Mouse (Mus musculus): ENCODE results near the gene Myo1d. TPM values are rescaled to one million over a fixed set of nuclear protein-coding genes. Genes with fewer than 3 reads are reported as not detected.

Myo1d gene
- polyA plus RNA-seq, 1 experiment from 2014 or later = 2.8 TPM

DNA sequence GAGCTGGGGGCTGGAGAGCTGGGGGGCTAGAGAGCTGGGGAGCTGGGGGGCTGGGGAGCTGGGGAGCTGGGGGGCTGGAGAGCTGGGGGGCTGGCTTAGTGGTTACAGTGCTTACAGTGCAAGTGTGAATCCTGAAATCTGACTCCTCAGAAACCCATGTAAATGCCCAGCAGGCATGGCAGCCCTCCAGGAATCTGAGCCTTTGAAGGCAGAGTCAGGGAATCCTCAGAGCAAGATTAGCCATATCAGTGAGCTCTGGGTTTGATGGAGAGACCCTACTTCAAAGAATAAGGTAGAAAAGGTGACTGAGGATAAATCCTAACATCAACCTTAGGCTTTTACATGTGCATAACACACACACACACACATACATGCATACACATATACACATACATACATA lies 194.1 kb downstream of the Myo1d start:
- Histone ChIP-seq H3K9me3 (no peaks in the 10 kb centered on the region), H3K36me3 (replicated peaks) (no peaks in the 10 kb centered on the region), H3K9ac (no peak overlapping the region), H3K27ac (no peak overlapping the region), H3K4me2 (no peak overlapping the region), H3K27me3 (peaks cover 38% of the 10 kb centered on the region), H3K4me1 (peaks cover 20% of the 10 kb centered on the region), H3K4me3 (replicated peaks) (no peak overlapping the region)
- no peak for ATAC-seq (ENCODE audit: low FRiP score)

DNA sequence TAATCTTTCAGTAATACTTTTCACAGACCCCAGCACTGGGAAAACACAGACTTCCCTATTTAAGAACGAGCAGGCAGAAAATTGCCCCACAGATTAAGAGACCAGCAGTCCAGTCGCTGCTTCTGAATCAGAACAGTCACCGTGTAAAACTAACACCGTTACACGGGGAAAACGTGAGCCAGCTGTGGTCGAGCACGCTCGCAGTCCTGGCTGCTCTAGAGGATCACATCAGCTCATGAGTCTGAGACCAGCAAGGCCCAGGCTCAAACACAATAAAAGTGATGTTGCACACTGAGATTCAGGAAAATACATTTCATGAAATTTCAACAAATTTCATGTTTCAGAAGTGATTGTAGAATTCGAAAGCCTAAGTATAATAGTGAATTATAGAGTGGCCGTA lies 194.6 kb downstream of the Myo1d start:
- H3K27me3 ChIP-seq = peaks cover 42% of the 10 kb centered on the region
- H3K9ac ChIP-seq = no peak overlapping the region
- no peaks in the 10 kb centered on the region for H3K9me3 ChIP-seq
- peaks cover 17% of the 10 kb centered on the region for H3K4me1 ChIP-seq
- 39% methylated on average over 11 of the region's 11 CpGs for WGBS
- H3K27ac ChIP-seq = 0 out of 2 replicates have a peak overlapping the region, but pooled peaks have one; percentile 25
- no peak for ATAC-seq (ENCODE audit: low FRiP score)
- no peak overlapping the region for H3K4me3 ChIP-seq (replicated peaks)
- H3K36me3 ChIP-seq (replicated peaks) = no peaks in the 10 kb centered on the region
- H3K4me2 ChIP-seq = no peak overlapping the region

DNA sequence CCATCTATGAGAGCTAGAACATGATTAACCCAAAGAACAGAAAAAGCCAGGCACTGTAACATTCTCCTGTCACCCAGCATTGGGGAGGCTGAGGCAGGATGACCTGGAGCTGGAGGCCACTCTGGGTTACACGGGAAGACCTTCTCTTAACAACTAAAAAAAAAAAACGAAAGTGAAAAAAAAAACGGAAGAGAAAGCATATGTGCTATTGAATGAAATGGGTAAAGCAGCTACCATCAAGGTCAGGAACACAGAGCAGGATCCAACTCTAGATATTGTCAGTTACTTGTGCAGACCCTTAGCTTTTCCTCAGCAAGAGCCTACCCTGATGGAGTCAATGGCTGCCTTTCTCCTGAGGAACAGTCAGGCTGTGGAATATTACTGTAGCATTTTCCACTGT lies 199.3 kb downstream of the Myo1d start:
- no peaks in the 10 kb centered on the region for H3K36me3 ChIP-seq (replicated peaks)
- ATAC-seq (ENCODE audit: low FRiP score) = no peak
- peaks cover 52% of the 10 kb centered on the region for H3K27me3 ChIP-seq
- no peaks in the 10 kb centered on the region for H3K9me3 ChIP-seq
- WGBS = 90% methylated on average over 3 of the region's 3 CpGs
- H3K27ac ChIP-seq = no peak overlapping the region
- no peak overlapping the region for H3K9ac ChIP-seq
- peaks cover 37% of the 10 kb centered on the region for H3K4me1 ChIP-seq
- no peak overlapping the region for H3K4me3 ChIP-seq (replicated peaks)
- no peak overlapping the region for H3K4me2 ChIP-seq

DNA sequence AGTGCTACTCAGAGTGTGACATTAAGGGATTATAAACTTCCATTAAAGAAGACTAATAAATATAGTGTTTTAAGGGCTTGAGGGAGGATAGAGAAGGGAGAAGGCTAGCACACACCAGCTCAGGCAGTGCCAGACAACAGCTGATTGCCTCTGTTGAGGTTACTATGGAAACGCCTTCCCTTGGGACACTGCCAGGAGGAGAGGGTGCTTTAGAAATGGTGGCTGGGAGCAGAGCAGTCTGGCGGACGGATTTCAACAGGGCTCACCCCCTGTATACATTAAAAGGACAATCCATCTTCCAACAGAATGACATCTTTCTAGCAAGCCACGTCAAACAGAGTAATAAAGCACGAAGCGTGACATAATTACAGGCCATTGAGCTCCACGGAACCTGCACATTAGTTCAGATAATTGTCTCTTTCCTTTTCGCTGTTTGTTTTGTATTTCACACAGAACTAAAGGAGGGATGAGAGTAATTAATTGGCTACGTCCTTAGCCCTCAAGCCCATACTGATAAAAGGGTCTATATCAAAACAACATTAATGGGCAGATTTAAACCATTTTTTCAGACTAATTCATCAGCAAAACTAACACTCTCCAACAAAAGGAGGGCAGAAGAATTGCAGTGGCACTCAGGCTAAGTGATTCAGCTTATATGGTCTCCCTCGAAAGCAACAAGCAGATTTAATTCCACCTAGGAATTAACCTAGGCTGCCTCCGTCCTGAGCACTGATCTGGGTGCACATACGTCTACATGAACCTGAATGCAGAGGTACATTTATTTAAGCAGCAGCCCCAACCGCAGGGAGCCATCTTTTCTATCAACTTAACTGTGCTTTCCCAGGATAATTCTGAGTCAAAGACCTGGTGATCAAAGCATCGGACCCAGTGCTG lies 201.8 kb downstream of the Myo1d start:
- WGBS = 10% methylated on average over 14 of the region's 14 CpGs
- Histone ChIP-seq H3K36me3 (replicated peaks) (no peaks in the 10 kb centered on the region), H3K4me2 (peak overlapping the region; percentile 45), H3K9ac (no peak overlapping the region; the same call in 1 of the 2 replicates), H3K27ac (peak overlapping the region; percentile 92), H3K4me3 (replicated peaks) (peak overlapping the region; percentile 10; the same call in 1 of the 2 replicates), H3K9me3 (no peaks in the 10 kb centered on the region), H3K4me1 (peaks cover 30% of the 10 kb centered on the region), H3K27me3 (peaks cover 54% of the 10 kb centered on the region)
- ATAC-seq (ENCODE audit: low FRiP score) = peak; percentile 99

DNA sequence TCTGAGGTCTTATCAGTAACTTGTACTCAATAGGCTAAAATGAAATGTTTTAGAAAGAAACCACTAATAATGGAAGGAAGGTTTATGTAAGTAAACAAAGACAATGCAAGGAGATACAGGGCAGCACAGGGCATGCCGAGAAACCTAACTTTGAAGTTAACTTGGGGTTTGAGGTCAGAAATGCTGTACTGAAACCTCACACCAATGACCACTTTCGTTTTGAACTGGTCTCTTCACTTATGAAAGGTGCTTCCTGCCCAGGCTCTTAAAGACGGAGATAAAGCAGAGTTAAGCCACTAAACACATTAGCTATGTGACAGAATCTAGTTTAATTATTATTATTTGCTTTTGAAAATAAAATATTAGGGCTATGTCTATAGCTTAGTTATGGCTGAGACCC lies 204.0 kb downstream of the Myo1d start:
- Histone ChIP-seq H3K4me1 (peaks cover 25% of the 10 kb centered on the region), H3K4me3 (replicated peaks) (no peak overlapping the region), H3K36me3 (replicated peaks) (no peaks in the 10 kb centered on the region), H3K27ac (no peak overlapping the region), H3K4me2 (no peak overlapping the region), H3K9ac (no peak overlapping the region), H3K9me3 (no peaks in the 10 kb centered on the region), H3K27me3 (peaks cover 35% of the 10 kb centered on the region)
- WGBS = 83% methylated on average over 3 of the region's 3 CpGs
- no peak for ATAC-seq (ENCODE audit: low FRiP score)

DNA sequence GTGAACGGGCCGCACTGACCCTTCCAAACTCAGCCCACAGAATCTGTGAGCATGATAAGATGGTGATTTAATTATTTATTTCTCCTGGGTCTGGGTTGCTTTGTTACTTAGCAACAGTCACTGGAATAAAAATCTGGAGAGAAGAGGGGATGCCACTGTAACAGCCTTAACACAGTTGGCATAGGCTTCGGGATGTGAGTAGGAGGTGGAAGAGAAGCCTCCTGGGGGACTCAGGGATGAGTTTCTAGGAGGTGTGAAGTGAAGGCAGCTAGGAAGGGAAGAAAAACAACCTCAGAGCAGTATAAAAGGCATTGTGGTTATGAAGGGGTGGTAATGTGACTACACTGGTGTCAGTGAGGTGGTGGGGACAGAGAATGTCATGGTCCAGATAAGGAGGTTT lies 213.5 kb downstream of the Myo1d start:
- H3K4me1 ChIP-seq = 0 out of 2 replicates have a peak, but pooled peaks cover 3% of the 10 kb centered on the region
- peaks cover 10% of the 10 kb centered on the region; the same call in 1 of the 2 replicates for H3K27me3 ChIP-seq
- no peak overlapping the region for H3K27ac ChIP-seq
- H3K9ac ChIP-seq = no peak overlapping the region
- H3K4me3 ChIP-seq (replicated peaks) = no peak overlapping the region
- no peaks in the 10 kb centered on the region for H3K36me3 ChIP-seq (replicated peaks)
- 91% methylated on average over 3 of the region's 3 CpGs for WGBS
- H3K9me3 ChIP-seq = no peaks in the 10 kb centered on the region
- H3K4me2 ChIP-seq = no peak overlapping the region
- no peak for ATAC-seq (ENCODE audit: low FRiP score)

DNA sequence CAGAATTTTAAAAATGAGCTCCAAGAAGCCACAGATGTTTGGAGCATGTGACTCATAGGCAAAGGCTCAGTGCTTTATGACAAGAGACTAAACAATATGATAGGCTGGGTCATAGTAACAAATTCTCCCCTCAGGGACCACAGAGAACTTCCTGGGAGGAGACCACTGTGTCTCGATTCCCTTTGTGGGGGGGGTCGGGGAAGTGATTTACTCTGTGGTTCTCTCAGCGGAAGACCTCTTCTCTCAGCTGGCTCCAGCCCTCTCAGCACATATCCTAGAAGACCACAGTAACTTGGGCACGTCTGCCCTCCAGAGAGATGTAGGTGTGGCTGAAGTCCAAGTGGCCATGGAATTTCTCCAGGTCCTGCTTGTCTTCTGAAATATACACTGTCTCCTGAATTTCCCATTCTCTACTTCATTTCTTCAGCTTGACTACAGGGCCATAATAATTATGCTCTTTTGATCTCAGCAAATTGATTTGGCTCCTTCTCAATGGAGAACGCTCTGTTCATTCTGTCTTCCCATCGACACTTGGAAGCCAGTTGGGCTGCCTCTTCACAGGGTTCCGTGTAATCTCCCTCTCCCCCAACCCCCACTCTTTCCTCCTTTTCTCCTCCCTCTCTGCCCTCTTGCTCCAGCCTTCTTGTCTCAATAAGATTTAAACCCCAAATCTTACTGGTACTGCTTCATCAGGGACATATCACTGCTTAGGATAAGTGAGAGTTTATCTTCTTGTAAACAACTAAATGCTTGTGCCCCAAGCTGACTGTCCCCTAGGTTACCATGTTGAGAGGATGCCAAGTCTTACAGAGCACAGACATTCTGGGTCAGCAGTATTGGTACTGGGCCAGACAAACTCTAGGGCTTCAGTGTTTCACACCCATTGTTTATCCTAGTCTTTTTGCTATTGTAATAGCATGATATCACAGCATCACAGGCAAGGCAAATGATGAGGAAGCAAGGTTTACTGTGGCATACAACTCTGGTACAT lies 214.6 kb downstream of the Myo1d start:
- 78% methylated on average over 7 of the region's 7 CpGs for WGBS
- Histone ChIP-seq H3K4me1 (0 out of 2 replicates have a peak, but pooled peaks cover 3% of the 10 kb centered on the region), H3K27ac (no peak overlapping the region), H3K27me3 (peaks cover 10% of the 10 kb centered on the region; the same call in 1 of the 2 replicates), H3K9me3 (no peaks in the 10 kb centered on the region), H3K4me2 (no peak overlapping the region), H3K36me3 (replicated peaks) (no peaks in the 10 kb centered on the region), H3K9ac (no peak overlapping the region), H3K4me3 (replicated peaks) (no peak overlapping the region)
- no peak for ATAC-seq (ENCODE audit: low FRiP score)

DNA sequence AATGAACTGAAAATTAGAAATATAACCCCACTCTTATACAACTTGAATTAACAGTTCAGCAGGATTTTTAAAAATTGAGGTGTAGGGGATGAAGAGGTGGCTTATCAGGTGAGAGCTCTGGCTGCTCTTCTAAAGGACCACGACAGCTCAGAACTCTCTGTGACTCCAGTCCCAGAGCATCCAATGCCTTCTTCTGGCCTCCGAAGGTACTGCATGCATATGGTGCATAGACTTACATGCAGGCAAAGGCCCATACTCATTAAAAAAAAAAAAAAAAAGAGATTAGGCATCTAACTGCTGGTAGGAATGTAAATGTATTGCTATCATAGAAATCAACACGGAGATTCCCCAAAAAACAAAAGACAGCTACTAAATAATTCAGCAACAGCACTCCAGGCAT lies 217.3 kb downstream of the Myo1d start:
- Histone ChIP-seq H3K27ac (no peak overlapping the region), H3K9ac (no peak overlapping the region), H3K4me1 (0 out of 2 replicates have a peak, but pooled peaks cover 3% of the 10 kb centered on the region), H3K9me3 (no peaks in the 10 kb centered on the region), H3K36me3 (replicated peaks) (no peaks in the 10 kb centered on the region), H3K4me3 (replicated peaks) (no peak overlapping the region), H3K27me3 (peaks cover 5% of the 10 kb centered on the region; the same call in 1 of the 2 replicates), H3K4me2 (no peak overlapping the region)
- 31% methylated on average over 3 of the region's 3 CpGs for WGBS
- no peak for ATAC-seq (ENCODE audit: low FRiP score)

DNA sequence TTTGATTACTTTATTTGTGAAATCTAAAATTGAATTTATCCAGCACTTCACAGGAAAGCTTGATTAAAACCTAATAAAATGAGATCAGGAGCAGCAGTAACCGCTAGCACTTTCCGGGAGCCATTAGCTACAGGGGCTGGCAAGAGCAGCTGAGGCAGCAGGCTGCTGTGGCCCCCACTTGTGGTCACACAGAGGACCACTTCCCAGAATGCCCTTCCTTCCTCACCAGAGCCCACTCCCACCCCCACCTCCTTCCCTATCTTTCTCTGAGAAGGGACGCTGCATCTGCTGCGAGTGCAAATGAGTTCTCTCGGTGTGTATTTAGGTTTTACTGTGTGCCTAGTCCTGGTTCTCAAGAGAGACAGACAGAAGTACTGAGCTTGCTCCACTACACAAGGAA lies 219.1 kb downstream of the Myo1d start:
- 82% methylated on average over 5 of the region's 5 CpGs for WGBS
- no peak overlapping the region for H3K4me3 ChIP-seq (replicated peaks)
- H3K36me3 ChIP-seq (replicated peaks) = no peaks in the 10 kb centered on the region
- H3K9me3 ChIP-seq = no peaks in the 10 kb centered on the region
- H3K9ac ChIP-seq = no peak overlapping the region
- ATAC-seq (ENCODE audit: low FRiP score) = no peak
- no peaks in the 10 kb centered on the region for H3K4me1 ChIP-seq
- H3K27ac ChIP-seq = no peak overlapping the region
- no peaks in the 10 kb centered on the region for H3K27me3 ChIP-seq
- H3K4me2 ChIP-seq = no peak overlapping the region

DNA sequence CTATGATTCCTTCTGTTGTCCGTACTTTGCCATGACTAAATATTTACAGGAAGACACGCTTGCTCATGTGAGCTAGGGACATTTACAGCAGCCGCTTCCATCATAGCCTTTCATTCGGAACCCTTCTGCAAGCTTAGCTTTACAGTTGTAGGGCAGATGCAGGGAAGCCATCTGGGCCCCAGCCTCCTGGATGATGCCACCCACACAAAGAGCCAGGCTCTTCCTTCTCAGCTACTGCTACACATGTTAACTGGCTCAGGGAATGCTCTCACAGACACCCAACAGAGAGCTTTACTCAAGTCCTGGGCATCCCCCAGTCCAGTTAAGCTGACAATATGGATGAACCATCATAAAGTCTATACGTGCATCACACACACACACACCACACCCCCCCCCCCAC lies 224.4 kb downstream of the Myo1d start:
- Histone ChIP-seq H3K9me3 (no peaks in the 10 kb centered on the region), H3K27me3 (0 out of 2 replicates have a peak, but pooled peaks cover 2% of the 10 kb centered on the region), H3K4me1 (peaks cover 5% of the 10 kb centered on the region; the same call in 1 of the 2 replicates), H3K4me3 (replicated peaks) (no peak overlapping the region), H3K4me2 (no peak overlapping the region), H3K36me3 (replicated peaks) (no peaks in the 10 kb centered on the region), H3K9ac (no peak overlapping the region), H3K27ac (no peak overlapping the region)
- WGBS = 93% methylated on average over 5 of the region's 5 CpGs
- ATAC-seq (ENCODE audit: low FRiP score) = no peak

DNA sequence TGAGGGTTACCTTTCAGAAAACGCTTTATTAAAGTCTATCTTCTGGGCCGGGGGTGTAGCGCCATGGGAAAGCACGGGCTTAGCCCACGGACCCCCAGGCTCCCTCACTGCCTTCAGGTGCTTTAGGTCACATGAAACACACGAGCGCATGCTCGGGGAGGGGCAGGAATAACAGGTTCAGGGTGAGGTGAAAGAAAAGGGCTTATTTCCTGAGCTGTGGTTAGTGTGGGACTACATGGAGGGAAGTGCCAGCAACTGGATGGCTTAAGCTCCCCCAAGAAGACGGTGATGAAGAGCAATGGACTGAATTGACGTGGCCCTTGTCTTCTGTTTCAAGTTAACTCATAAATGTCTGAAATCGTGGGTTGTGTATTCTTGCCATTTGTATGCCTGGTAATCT lies 226.8 kb downstream of the Myo1d start:
- Histone ChIP-seq H3K4me1 (peaks cover 12% of the 10 kb centered on the region; the same call in 1 of the 2 replicates), H3K27me3 (0 out of 2 replicates have a peak, but pooled peaks cover 2% of the 10 kb centered on the region), H3K9ac (no peak overlapping the region), H3K9me3 (no peaks in the 10 kb centered on the region), H3K4me3 (replicated peaks) (no peak overlapping the region), H3K36me3 (replicated peaks) (no peaks in the 10 kb centered on the region), H3K27ac (no peak overlapping the region), H3K4me2 (no peak overlapping the region)
- no peak for ATAC-seq (ENCODE audit: low FRiP score)
- 85% methylated on average over 11 of the region's 11 CpGs for WGBS

DNA sequence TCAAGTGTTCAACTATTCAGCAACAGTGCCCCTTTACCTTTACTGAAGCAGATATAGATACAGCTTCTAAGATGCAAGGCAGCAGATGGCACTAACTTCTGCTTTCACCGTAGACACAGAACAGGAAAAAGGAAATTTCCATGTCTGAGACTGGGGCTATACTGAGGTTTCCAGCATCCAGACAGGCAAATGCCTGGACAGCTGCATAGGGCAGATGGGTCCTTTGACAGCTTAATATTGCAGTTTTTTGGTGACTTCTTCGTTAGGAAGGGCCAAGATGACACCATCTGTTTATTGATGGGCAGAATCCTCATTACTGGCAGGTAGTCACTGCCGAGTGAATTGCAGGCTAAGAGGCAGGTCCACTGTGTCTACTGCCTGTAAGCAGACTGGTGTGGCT lies 228.2 kb downstream of the Myo1d start:
- H3K4me2 ChIP-seq = no peak overlapping the region
- 59% methylated on average over 3 of the region's 3 CpGs for WGBS
- peaks cover 12% of the 10 kb centered on the region; the same call in 1 of the 2 replicates for H3K4me1 ChIP-seq
- 0 out of 2 replicates have a peak, but pooled peaks cover 2% of the 10 kb centered on the region for H3K27me3 ChIP-seq
- no peak overlapping the region for H3K9ac ChIP-seq
- H3K4me3 ChIP-seq (replicated peaks) = no peak overlapping the region
- no peaks in the 10 kb centered on the region for H3K36me3 ChIP-seq (replicated peaks)
- H3K9me3 ChIP-seq = no peaks in the 10 kb centered on the region
- ATAC-seq (ENCODE audit: low FRiP score) = no peak
- 0 out of 2 replicates have a peak overlapping the region, but pooled peaks have one; percentile 32 for H3K27ac ChIP-seq

Measured in forebrain, embryonic 12.5 days (tissue).